Mouse (Mus musculus) cerebellum, adult 2 months (tissue): ENCODE data around the gene Mapre1. TPM values are rescaled to one million over a fixed set of nuclear protein-coding genes. Genes with fewer than 3 reads are reported as not detected.
"Not testable (repeated sequence)": the region's sequence is repeated elsewhere in the genome, so short reads cannot be mapped to it uniquely, and the experiment has no call there.

Experiments used
- DNase-seq, 2 experiments: peaks; one replicate each; pipeline ENCODE4 v3.0.0; 2021
- H3K27ac ChIP-seq: fragments of 200-500 bp; 2 replicates; pipeline ENCODE4 v1.5.1; 2012; ENCODE audit warnings: low read length, control low read depth, inconsistent platforms; ENCODE audit not compliant: insufficient read depth
- H3K27me3 ChIP-seq: fragments of 200-500 bp; 2 replicates; pipeline ENCODE4 v1.6.1; 2012; ENCODE audit warnings: inconsistent platforms, mild to moderate bottlenecking, low read length, moderate library complexity; ENCODE audit not compliant: control insufficient read depth, insufficient read depth
- H3K4me1 ChIP-seq: fragments of 200-500 bp; 2 replicates; pipeline ENCODE4 v1.6.1; 2011; ENCODE audit warnings: low read length; ENCODE audit not compliant: control insufficient read depth, insufficient read depth
- H3K4me3 ChIP-seq: fragments of 200-500 bp; replicated peaks from 2 replicates; pipeline ENCODE3; 2011; ENCODE audit warnings: mild to moderate bottlenecking, low read depth, low read length, control low read depth; ENCODE audit not compliant: insufficient read depth
- CTCF ChIP-seq: fragments of 200-500 bp; IDR thresholded peaks from 2 replicates; pipeline ENCODE4 v1.5.1; 2011; ENCODE audit warnings: low read depth, mild to moderate bottlenecking, control low read depth, low read length, moderate library complexity, borderline replicate concordance; ENCODE audit not compliant: insufficient read depth
- POLR2A ChIP-seq: fragments of 200-500 bp; IDR thresholded peaks from 2 replicates; pipeline ENCODE4 v1.6.1; 2011; ENCODE audit warnings: low read length, control low read depth, borderline replicate concordance; ENCODE audit not compliant: insufficient read depth
- WGBS: fragments of 180-500 bp; shearing (Covaris S2); methylation state at CpG from one replicate; pipeline ENCODE4 v1.1.7; 2018; 5-methylcytosine and 5-hydroxymethylcytosine counted together
- polyA plus RNA-seq: library from polyadenylated mRNA; depleted of rRNA; stranded (reverse); fragments of >200 nt; gene quantifications from 2 replicates; pipeline ENCODE4 v1.2.3, GENCODE M21; 2012

The Mapre1 gene
- polyA plus RNA-seq, 1 experiment = 22.8 TPM

- no peak overlapping the region for H3K4me3 ChIP-seq
- no peaks in the 10 kb centered on the region for H3K27me3 ChIP-seq
- WGBS = 81% methylated on average over 4 of the region's 4 CpGs
- DNase-seq = no peak
- H3K27ac ChIP-seq = no peak overlapping the region
- no peak for TF ChIP-seq CTCF
- no peak for TF ChIP-seq POLR2A
- no peaks in the 10 kb centered on the region for H3K4me1 ChIP-seq
These were observed 40.1 kb downstream of the Mapre1 start for GRCm38 (mm10) chr2:153781181-153781580.

- Histone ChIP-seq H3K4me3 (no peak overlapping the region), H3K27me3 (no peaks in the 10 kb centered on the region), H3K27ac (no peak overlapping the region), H3K4me1 (no peaks in the 10 kb centered on the region)
- DNase-seq = no peak
- 90% methylated on average over 2 of the region's 2 CpGs for WGBS
- TF ChIP-seq POLR2A (no peak), CTCF (no peak)
These were observed 43.6 kb downstream of the Mapre1 start for GRCm38 (mm10) chr2:153784668-153785067.

DNA sequence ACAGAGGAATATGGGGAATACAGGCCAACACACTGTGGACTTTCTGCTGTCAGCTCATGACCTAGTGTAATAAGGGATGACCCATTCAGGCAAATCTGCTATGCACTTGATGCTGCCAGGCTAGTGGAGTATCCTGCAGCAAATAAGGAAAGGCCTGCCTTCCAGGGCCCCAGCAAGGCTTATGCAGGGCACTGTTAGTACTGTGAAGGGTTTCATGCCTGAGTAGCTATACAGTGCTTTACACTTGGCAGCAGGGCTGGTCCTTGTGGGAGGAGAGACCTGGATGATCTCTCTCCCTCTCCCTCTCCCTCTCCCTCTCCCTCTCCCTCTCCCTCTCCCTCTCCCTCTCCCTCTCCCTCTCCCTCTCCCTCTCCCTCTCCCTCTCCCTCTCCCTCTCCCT, 52.3 kb downstream of the Mapre1 start:
- TF ChIP-seq CTCF (no peak), POLR2A (no peak)
- H3K27me3 ChIP-seq = no peaks in the 10 kb centered on the region

DNA sequence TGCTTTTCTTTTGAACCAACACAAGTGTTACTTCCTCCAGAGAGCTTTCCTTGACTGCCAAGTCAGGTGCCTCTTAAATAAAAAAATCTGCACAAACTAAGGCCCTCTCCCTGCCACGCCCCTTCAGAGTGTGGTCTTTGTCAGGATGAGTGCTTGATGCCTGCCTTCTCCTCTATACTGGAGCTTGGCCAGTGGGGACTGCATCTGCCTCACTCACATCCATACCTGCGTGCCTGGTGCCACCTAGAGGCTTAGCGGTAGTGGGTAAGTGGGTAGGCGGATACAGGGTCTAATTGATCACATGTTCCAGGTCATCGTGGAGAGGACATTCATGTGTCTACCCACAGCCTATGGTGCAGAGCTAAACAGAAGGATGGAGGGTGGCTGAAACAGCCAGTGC, 54.0 kb downstream of the Mapre1 start:
- no peak overlapping the region for H3K4me3 ChIP-seq
- peak; percentile 39 for TF ChIP-seq CTCF
- no peak for TF ChIP-seq POLR2A
- H3K27me3 ChIP-seq = no peaks in the 10 kb centered on the region
- H3K4me1 ChIP-seq = no peaks in the 10 kb centered on the region
- H3K27ac ChIP-seq = no peak overlapping the region
- 64% methylated on average over 5 of the region's 5 CpGs for WGBS
- DNase-seq = no peak

More for the DNA sequence above, 52.3 kb downstream of the Mapre1 start:
- Histone ChIP-seq H3K4me3 (no peak overlapping the region), H3K4me1 (no peaks in the 10 kb centered on the region), H3K27ac (no peak overlapping the region)
- no peak for DNase-seq

DNA sequence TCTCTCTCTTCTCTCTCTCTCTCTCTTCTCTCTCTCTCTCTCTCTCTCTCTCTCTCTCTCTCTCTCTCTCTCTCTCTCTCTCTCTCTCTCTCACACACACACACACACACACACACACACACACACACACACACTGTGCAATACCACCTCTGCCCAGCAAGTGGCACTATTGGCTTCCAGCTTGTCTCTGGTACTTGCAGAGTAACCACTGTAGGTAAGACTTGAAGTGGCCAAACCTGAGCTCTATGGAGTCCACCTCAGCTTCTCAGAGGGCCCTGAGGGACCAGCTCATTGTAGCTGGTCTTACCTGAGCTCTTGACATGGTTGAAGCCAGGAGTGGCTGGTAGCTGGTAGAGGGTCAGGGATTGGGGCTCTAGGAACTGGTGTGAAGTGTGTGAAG, 66.4 kb downstream of the Mapre1 start:
- DNase-seq = peak; percentile 73 to 82

GRCm38 (mm10) chr2:153808146-153808545, 67.1 kb downstream of the Mapre1 start:
- no peaks in the 10 kb centered on the region for H3K27me3 ChIP-seq
- H3K4me1 ChIP-seq = no peaks in the 10 kb centered on the region
- H3K27ac ChIP-seq = no peak overlapping the region
- no peak for DNase-seq
- no peak for TF ChIP-seq POLR2A
- TF ChIP-seq CTCF = no peak
- no peak overlapping the region for H3K4me3 ChIP-seq
- 84% methylated on average over 8 of the region's 8 CpGs for WGBS

More for the DNA sequence above, 66.4 kb downstream of the Mapre1 start:
- H3K27me3 ChIP-seq, H3K4me3 ChIP-seq, H3K27ac ChIP-seq, H3K4me1 ChIP-seq: not testable (repeated sequence)
- TF ChIP-seq CTCF = peak; percentile 83

GRCm38 (mm10) chr2:153808841-153809240, 67.8 kb downstream of the Mapre1 start:
- H3K4me3 ChIP-seq = no peak overlapping the region
- 83% methylated on average over 6 of the region's 6 CpGs for WGBS
- no peak overlapping the region for H3K27ac ChIP-seq
- no peaks in the 10 kb centered on the region for H3K27me3 ChIP-seq
- TF ChIP-seq POLR2A (no peak), CTCF (no peak)
- no peak for DNase-seq
- H3K4me1 ChIP-seq = no peaks in the 10 kb centered on the region

- no peak overlapping the region for H3K27ac ChIP-seq
- DNase-seq = peak; percentile 28 to 45
- H3K27me3 ChIP-seq = no peaks in the 10 kb centered on the region
- TF ChIP-seq POLR2A (no peak), CTCF (no peak)
- 58% methylated on average over 3 of the region's 3 CpGs for WGBS
- no peaks in the 10 kb centered on the region for H3K4me1 ChIP-seq
- H3K4me3 ChIP-seq = no peak overlapping the region
These were observed 68.8 kb downstream of the Mapre1 start for GRCm38 (mm10) chr2:153809921-153810320.
